Mouse (Mus musculus) thymus, adult 2 months (tissue): ENCODE results near the gene H1f0.

Source experiments
- CTCF ChIP-seq: fragments of 200-500 bp; IDR thresholded peaks from 2 replicates; pipeline ENCODE4 v1.5.1; 2012; ENCODE audit warnings: mild to moderate bottlenecking, control low read depth, low read length, moderate library complexity, borderline replicate concordance; ENCODE audit not compliant: control insufficient read depth, poor library complexity, insufficient read depth; ENCODE audit errors: extremely low read depth
- POLR2A ChIP-seq: fragments of 200-500 bp; IDR thresholded peaks from 2 replicates; pipeline ENCODE4 v1.6.1; 2012; ENCODE audit warnings: mild to moderate bottlenecking, low read length, control low read depth, moderate library complexity; ENCODE audit not compliant: control insufficient read depth, poor library complexity, insufficient read depth; ENCODE audit errors: extremely low read depth

- TF ChIP-seq CTCF = no peak
- no peak for TF ChIP-seq POLR2A
Observed at GRCm38 (mm10) chr15:79050964-79051363, 22.7 kb downstream of the H1f0 start.
